Comparison of ENCODE assay signal across 8 mouse cellular contexts in the genomic region with DNA sequence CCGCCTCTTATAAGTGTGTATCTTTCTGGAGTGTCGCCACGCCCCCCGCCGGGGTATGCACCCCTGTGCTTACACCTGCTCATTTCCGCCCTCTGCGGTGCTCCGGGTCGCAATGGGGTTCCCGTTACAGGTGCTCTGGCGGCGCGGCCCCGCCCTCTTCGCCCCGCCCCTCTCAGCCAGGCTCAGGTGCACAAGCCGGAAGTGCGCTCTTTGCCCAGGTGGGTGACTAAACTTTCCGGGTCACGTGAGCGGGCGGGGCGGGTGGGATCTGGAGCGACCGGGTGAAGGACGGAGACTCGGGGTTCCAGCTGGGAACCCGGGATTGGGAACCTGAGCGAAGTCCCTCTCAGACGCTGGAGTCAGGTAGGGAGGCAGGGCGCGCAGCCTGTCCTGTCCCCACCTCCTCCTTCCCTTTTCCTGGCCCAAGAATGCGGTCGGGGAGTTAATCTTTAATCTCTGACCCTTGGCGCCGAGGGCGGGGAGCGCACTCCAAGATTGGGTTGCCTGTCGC. TPM values are rescaled to one million over a fixed set of nuclear protein-coding genes. Genes with fewer than 3 reads are reported as not detected.
DNase-seq lines count a peak whose midpoint lies in the region; ATAC-seq and TF ChIP-seq lines count a peak whose summit lies in the region.

No protein-coding gene starts in this region.

- H3K4me2 ChIP-seq in forebrain, embryonic 13.5 days, result peak overlapping the region; percentile 50

- peaks cover 7% of the 10 kb centered on the region; the same call in 1 of the 2 replicates for H3K36me3 ChIP-seq in forebrain, embryonic 13.5 days (ENCODE audit: poor library complexity, severe bottlenecking)
- H3K36me3 ChIP-seq in thymus, adult 2 months (ENCODE audit: control insufficient read depth, insufficient read depth, low read length), result no peaks in the 10 kb centered on the region; the same call in 1 of the 2 replicates

- peaks cover 42% of the 10 kb centered on the region for H3K27me3 ChIP-seq in forebrain, embryonic 13.5 days
- peaks cover 3% of the 10 kb centered on the region; the same call in 1 of the 2 replicates for H3K27me3 ChIP-seq in thymus, adult 2 months (ENCODE audit: control insufficient read depth, insufficient read depth, low read length)

- H3K4me3 ChIP-seq in forebrain, embryonic 13.5 days, result peak overlapping the region; percentile 32
- peak overlapping the region; percentile 11 for H3K4me3 ChIP-seq in thymus, adult 2 months (ENCODE audit: control insufficient read depth, insufficient read depth, low read length)

- peaks cover 28% of the 10 kb centered on the region for H3K4me1 ChIP-seq in forebrain, embryonic 13.5 days
- H3K4me1 ChIP-seq in thymus, adult 2 months (replicated peaks; ENCODE audit: control insufficient read depth, insufficient read depth, low read length), result peaks cover 26% of the 10 kb centered on the region

- no peak for TF ChIP-seq POLR2A in thymus, adult 2 months (IDR thresholded peaks at IDR 0.05; ENCODE audit: control insufficient read depth, extremely low read depth, insufficient read depth, low read length, poor library complexity)

- intact Hi-C loops in left cerebral cortex, postnatal 36 days (cut with DNase I), result no loop called here

- 2% methylated on average over 39 of the region's 39 CpGs for WGBS in forebrain, embryonic 13.5 days
- WGBS in thymus, adult 2 months, result 2% methylated on average over 39 of the region's 39 CpGs

- peak; percentile 54 to 63 for DNase-seq in spleen, postnatal 36 days (ENCODE audit: low spot score in 2 of 2)
- no peak for DNase-seq in spleen, postnatal 4 days (ENCODE audit: low spot score in 2 of 2)
- DNase-seq in kidney, postnatal 10 days, result peak; percentile 86
- DNase-seq in lung, postnatal 25 days (ENCODE audit: low spot score), result peak; percentile 82
- DNase-seq in thymus, adult 2 months, result peak; percentile 49
- no peak for DNase-seq in left cerebral cortex, postnatal 36 days (ENCODE audit: low spot score in 2 of 2)
- no peak for DNase-seq in left cerebral cortex, adult 18-20 months (ENCODE audit: low spot score in 2 of 2)

- no peak overlapping the region for H3K27ac ChIP-seq in forebrain, embryonic 13.5 days
- no peak overlapping the region for H3K27ac ChIP-seq in thymus, adult 2 months (ENCODE audit: control insufficient read depth, insufficient read depth, low read length)

- TF ChIP-seq CTCF in thymus, adult 2 months (IDR thresholded peaks at IDR 0.05; ENCODE audit: borderline replicate concordance, control insufficient read depth, extremely low read depth, insufficient read depth, low read length, poor library complexity), result no peak

- no peaks in the 10 kb centered on the region for H3K9me3 ChIP-seq in forebrain, embryonic 13.5 days (replicated peaks)

- ATAC-seq in forebrain, embryonic 13.5 days, result no peak

- H3K9ac ChIP-seq in forebrain, embryonic 13.5 days, result no peak overlapping the region

RNA-seq across cellular contexts. Expression of gene Slc25a23, which starts 2.4 kb away (rescaled TPM):
- 18.8 and 21.6 TPM in 2 replicates for polyA plus RNA-seq in forebrain, embryonic 13.5 days (2015; fragmentation: Nextera tagmentation; extraction: Ambion mirVana)
- polyA plus RNA-seq in thymus, adult 2 months (2012; rRNA removed), result 76.5 and 93.2 TPM in 2 replicates
- 100 to 1,000 TPM; 347 to 354 TPM for total RNA-seq in left cerebral cortex, postnatal 36 days (2021)
- total RNA-seq in left cerebral cortex, adult 18-20 months (2021), result 100 to 1,000 TPM; 314 to 325 TPM

RNA-seq across cellular contexts. Expression of gene Crb3, which starts 3.2 kb away (rescaled TPM):
- polyA plus RNA-seq in forebrain, embryonic 13.5 days (2015; fragmentation: Nextera tagmentation; extraction: Ambion mirVana), result 0.68 and 2.1 TPM in 2 replicates
- 3.4 and 5.9 TPM in 2 replicates for polyA plus RNA-seq in thymus, adult 2 months (2012; rRNA removed)
- total RNA-seq in left cerebral cortex, postnatal 36 days (2021), result 1 to 10 TPM in 1 of 2 experiments, under 1 TPM in 1; 0.32 to 1.3 TPM
- total RNA-seq in left cerebral cortex, adult 18-20 months (2021), result 1 to 10 TPM in 1 of 2 experiments, under 1 TPM in 1; 0.68 to 1.6 TPM

RNA-seq across cellular contexts. Expression of gene Dennd1c, which starts 16.2 kb away (rescaled TPM):
- polyA plus RNA-seq in forebrain, embryonic 13.5 days (2015; fragmentation: Nextera tagmentation; extraction: Ambion mirVana), result 4.7 and 4.8 TPM in 2 replicates
- polyA plus RNA-seq in thymus, adult 2 months (2012; rRNA removed), result 176 and 196 TPM in 2 replicates
- 1 to 10 TPM; 1.7 to 2.5 TPM for total RNA-seq in left cerebral cortex, postnatal 36 days (2021)
- total RNA-seq in left cerebral cortex, adult 18-20 months (2021), result 1 to 10 TPM; 1.2 to 1.8 TPM

RNA-seq across cellular contexts. Expression of gene Slc25a41, which starts 20.6 kb away (rescaled TPM):
- not detected in 2 replicates for polyA plus RNA-seq in forebrain, embryonic 13.5 days (2015; fragmentation: Nextera tagmentation; extraction: Ambion mirVana)
- 0.22 and 0.38 TPM in 2 replicates for polyA plus RNA-seq in thymus, adult 2 months (2012; rRNA removed)
- total RNA-seq in left cerebral cortex, postnatal 36 days (2021), result not detected
- total RNA-seq in left cerebral cortex, adult 18-20 months (2021), result under 1 TPM in 1 of 2 experiments, not detected in 1; 0.40 TPM

RNA-seq across cellular contexts. Expression of gene Tubb4a, which starts 25.5 kb away (rescaled TPM):
- polyA plus RNA-seq in forebrain, embryonic 13.5 days (2015; fragmentation: Nextera tagmentation; extraction: Ambion mirVana), result 148 and 161 TPM in 2 replicates
- 5.5 and 5.7 TPM in 2 replicates for polyA plus RNA-seq in thymus, adult 2 months (2012; rRNA removed)
- total RNA-seq in left cerebral cortex, postnatal 36 days (2021), result 100 to 1,000 TPM; 620 to 748 TPM
- total RNA-seq in left cerebral cortex, adult 18-20 months (2021), result 100 to 1,000 TPM; 543 to 577 TPM

Comparison
In these comparisons a context has a peak if more than half of its experiments do, and no peak if none do; other contexts are left out.
1. DNase-seq: peak in spleen, postnatal 36 days (2 of 2), kidney, postnatal 10 days (single experiment), lung, postnatal 25 days (single experiment) and thymus, adult 2 months (single experiment); none in spleen, postnatal 4 days (0 of 2), left cerebral cortex, postnatal 36 days (0 of 2) and left cerebral cortex, adult 18-20 months (0 of 2).